Mouse (Mus musculus) C2C12 (cell line): Measurements from ENCODE around the gene Olfr724. TPM values are rescaled to one million over a fixed set of nuclear protein-coding genes. Genes with fewer than 3 reads are reported as not detected.
"Not testable (repeated sequence)": the region's sequence is repeated elsewhere in the genome, so short reads cannot be mapped to it uniquely, and the experiment has no call there.

Experiments
- H3K27me3 ChIP-seq: one replicate; pipeline ENCODE4 v1.6.1; 2011; ENCODE audit not compliant: control insufficient read depth, insufficient read depth, insufficient read length
- H3K36me3 ChIP-seq: one replicate; pipeline ENCODE4 v1.6.1; 2011; ENCODE audit not compliant: control insufficient read depth, insufficient read depth
- H3K4me3 ChIP-seq: one replicate; pipeline ENCODE4 v1.5.1; 2011; ENCODE audit warnings: mild to moderate bottlenecking, control low read depth; ENCODE audit not compliant: poor library complexity, insufficient read depth, severe bottlenecking
- H3K79me2 ChIP-seq: one replicate; pipeline ENCODE4 v1.6.1; 2011; ENCODE audit not compliant: control insufficient read depth, insufficient read depth
- H3K79me3 ChIP-seq: one replicate; pipeline ENCODE4 v1.6.1; 2011; ENCODE audit warnings: low read depth, control low read depth
- H3ac ChIP-seq: one replicate; pipeline ENCODE3; 2011; ENCODE audit warnings: low read depth; ENCODE audit not compliant: control insufficient read depth, insufficient read length
- CEBPB ChIP-seq: IDR thresholded peaks from one replicate; pipeline ENCODE4 v1.6.1; 2011; ENCODE audit warnings: low read depth, mild to moderate bottlenecking, control low read depth, moderate library complexity
- CTCF ChIP-seq: IDR thresholded peaks from one replicate; pipeline ENCODE4 v1.5.1; 2011; ENCODE audit not compliant: control insufficient read depth, insufficient read depth, insufficient read length
- FOSL1 ChIP-seq: IDR thresholded peaks from one replicate; pipeline ENCODE4 v1.8.0; 2011; ENCODE audit warnings: mild to moderate bottlenecking, low read length; ENCODE audit not compliant: poor library complexity, insufficient read depth, severe bottlenecking
- MYOD1 ChIP-seq: IDR thresholded peaks from one replicate; pipeline ENCODE4 v1.6.1; 2011; ENCODE audit warnings: low read depth; ENCODE audit not compliant: control insufficient read depth, insufficient read length
- MYOG ChIP-seq: IDR thresholded peaks from one replicate; pipeline ENCODE4 v1.6.1; 2011; ENCODE audit not compliant: control insufficient read depth, insufficient read length; ENCODE audit errors: extremely low read depth
- USF1 ChIP-seq: IDR thresholded peaks from one replicate; pipeline ENCODE4 v1.6.1; 2011; ENCODE audit warnings: low read depth, mild to moderate bottlenecking, control low read depth, moderate library complexity
- long read RNA-seq, 2 experiments: library from polyadenylated mRNA; unstranded; transcript quantifications; one replicate each; pipeline ENCODE4 v2.0.0; 2019 to 2020
- polyA plus RNA-seq: library from polyadenylated mRNA; unstranded; fragments of >200 nt; fragmentation: generic; extraction: Trizol; gene quantifications from one replicate; pipeline ENCODE4 v1.2.1, GENCODE M21; 2012; ENCODE audit warnings: missing spikeins

The Olfr724 gene
- polyA plus RNA-seq = not detected
- long read RNA-seq, experiment 1 = 0 reads
- long read RNA-seq, experiment 2 = 0 reads

- H3K79me2 ChIP-seq, H3K4me3 ChIP-seq, H3K27me3 ChIP-seq, H3K79me3 ChIP-seq, H3K36me3 ChIP-seq, H3ac ChIP-seq: not testable (repeated sequence)
Observed at GRCm38 (mm10) chr14:49963174-49963573, at the start of gene Olfr724. Gene Olfr724 (minus strand): TSS chr14:49963274.

GRCm38 (mm10) chr14:49955890-49956289, 7.2 kb downstream of the Olfr724 start:
- no peaks in the 10 kb centered on the region for H3K27me3 ChIP-seq
- no peak overlapping the region for H3ac ChIP-seq
- no peaks in the 10 kb centered on the region for H3K79me2 ChIP-seq
- no peaks in the 10 kb centered on the region for H3K79me3 ChIP-seq
- no peaks in the 10 kb centered on the region for H3K36me3 ChIP-seq
- H3K4me3 ChIP-seq = no peak overlapping the region
- no peak for TF ChIP-seq MYOD1
- TF ChIP-seq FOSL1 = no peak
- TF ChIP-seq USF1 = no peak
- TF ChIP-seq CTCF = no peak
- no peak for TF ChIP-seq MYOG
- no peak for TF ChIP-seq CEBPB

GRCm38 (mm10) chr14:49931687-49932086, 31.4 kb downstream of the Olfr724 start, which contains the start of gene Olfr723:
Gene Olfr723 (minus strand): TSS chr14:49931787.
- H3K4me3 ChIP-seq, H3K27me3 ChIP-seq, H3K79me3 ChIP-seq, H3K36me3 ChIP-seq, H3K79me2 ChIP-seq, H3ac ChIP-seq: not testable (repeated sequence)

Other genes starting within 250 kb of the Olfr724 start
- not detected for gene Armh4, start 179.9 kb downstream of the Olfr724 start, polyA plus RNA-seq
- gene Olfr722, start 61.3 kb downstream of the Olfr724 start, polyA plus RNA-seq = not detected
- not detected for gene Olfr723, start 31.5 kb downstream of the Olfr724 start, polyA plus RNA-seq
- not detected for gene Olfr725, start 77.1 kb upstream of the Olfr724 start, polyA plus RNA-seq
- not detected for gene Olfr726, start 127.7 kb upstream of the Olfr724 start, polyA plus RNA-seq
- gene Olfr727, start 159.9 kb upstream of the Olfr724 start, polyA plus RNA-seq = not detected
- not detected for gene Olfr728, start 179.4 kb upstream of the Olfr724 start, polyA plus RNA-seq
- not detected for gene Olfr729, start 189.6 kb upstream of the Olfr724 start, polyA plus RNA-seq
- not detected for gene Olfr730, start 224.9 kb upstream of the Olfr724 start, polyA plus RNA-seq